Mouse (Mus musculus) ovary, adult 2 months (tissue): ENCODE measurements around the gene Gm18596. TPM values are rescaled to one million over a fixed set of nuclear protein-coding genes. Genes with fewer than 3 reads are reported as not detected.

Source experiments
- polyA plus RNA-seq: library from polyadenylated mRNA; depleted of rRNA; stranded (reverse); fragments of >200 nt; gene quantifications from 2 replicates; pipeline ENCODE4 v1.2.3, GENCODE M21; 2012; rRNA removed

Gene Gm18596
- polyA plus RNA-seq, result not detected in 2 replicates

DNA sequence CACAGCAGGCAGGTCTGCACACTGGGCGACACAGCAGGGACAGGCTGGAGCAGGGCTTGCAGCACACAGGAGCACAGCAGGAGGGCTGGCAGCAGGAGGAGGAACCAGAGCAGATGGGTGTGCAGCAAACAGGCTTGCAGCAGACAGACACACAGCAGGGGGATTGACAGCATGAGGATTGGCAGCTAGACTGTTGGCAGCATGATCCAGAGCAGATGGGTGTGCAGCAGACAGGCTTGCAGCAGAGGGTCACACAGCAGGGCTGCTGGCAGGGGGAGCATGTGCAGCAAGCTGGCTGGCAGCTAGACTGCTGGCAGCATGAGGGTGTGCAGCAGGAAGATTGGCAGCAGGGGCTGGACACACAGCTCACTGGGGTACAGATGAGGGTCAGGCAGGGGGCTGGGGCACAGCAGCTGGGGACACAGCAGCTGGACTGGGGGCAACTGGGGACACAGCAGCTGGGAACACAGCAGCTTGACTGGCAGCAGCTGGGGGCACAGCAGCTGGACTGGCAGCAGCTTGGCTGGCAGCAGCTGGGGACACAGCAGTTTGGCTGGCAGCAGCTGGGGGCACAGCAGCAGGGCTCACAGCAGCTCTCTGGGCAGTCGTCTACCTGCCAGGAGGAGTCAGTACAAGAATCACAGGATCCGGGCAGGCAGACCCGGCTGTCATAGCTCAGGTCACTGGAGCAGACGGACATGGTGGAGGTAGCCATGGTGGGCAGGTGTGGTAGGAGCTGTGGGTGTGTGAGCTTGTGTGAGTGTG, at the start of gene Gm18596:
Gm18596 (minus strand) TSS at position 715 of the 765 bp plus-strand sequence.

DNA sequence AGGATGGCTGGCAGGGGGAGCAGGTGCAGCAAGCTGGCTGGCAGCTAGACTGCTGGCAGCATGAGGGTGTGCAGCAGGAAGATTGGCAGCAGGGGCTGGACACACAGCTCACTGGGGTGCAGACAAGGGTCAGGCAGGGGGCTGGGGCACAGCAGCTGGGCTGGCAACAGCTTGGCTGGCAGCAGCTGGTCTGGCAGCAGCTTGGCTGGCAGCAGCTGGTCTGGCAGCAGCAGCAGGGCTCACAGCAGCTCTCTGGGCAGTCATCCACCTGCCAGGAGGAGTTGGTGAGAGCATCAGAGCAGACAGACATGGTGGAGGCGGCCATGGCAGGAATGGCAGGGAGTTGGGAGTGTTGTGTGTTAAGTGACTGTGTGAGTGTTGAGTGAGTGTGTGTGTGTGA, 45.4 kb upstream of the Gm18596 start, which contains the start of gene Gm7137:
Gm7137 (minus strand) TSS at position 325 of the 400 bp plus-strand sequence.

DNA sequence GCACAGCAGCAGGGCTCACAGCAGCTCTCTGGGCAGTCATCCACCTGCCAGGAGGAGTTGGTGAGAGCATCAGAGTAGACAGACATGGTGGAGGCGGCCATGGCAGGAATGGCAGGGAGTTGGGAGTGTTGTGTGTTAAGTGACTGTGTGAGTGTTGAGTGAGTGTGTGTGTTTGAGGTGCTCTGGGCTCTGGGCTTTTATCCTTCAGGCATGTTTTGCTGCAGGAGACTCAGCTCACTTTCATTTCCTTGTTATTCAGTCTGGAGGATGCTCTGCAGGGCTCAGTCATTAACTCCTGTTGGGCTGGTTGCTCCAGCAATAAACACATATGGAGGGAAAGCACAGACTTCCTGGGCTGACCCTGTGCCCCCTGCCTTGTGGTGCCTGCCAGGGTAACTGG, 40.0 kb upstream of the Gm18596 start, which contains the start of gene Gm3250:
Gm3250 (minus strand) TSS at position 101 of the 400 bp plus-strand sequence.

DNA sequence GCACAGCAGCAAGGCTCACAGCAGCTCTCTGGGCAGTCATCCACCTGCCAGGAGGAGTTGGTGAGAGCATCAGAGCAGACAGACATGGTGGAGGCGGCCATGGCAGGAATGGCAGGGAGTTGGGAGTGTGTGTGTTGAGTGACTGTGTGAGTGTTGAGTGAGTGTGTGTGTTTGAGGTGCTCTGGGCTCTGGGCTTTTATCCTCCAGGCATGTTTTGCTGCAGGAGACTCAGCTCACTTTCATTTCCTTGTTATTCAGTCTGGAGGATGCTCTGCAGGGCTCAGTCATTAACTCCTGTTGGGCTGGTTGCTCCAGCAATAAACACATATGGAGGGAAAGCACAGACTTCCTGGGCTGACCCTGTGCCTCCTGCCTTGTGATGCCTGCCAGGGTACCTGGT, 34.4 kb upstream of the Gm18596 start, which contains the start of gene Gm7138:
Gm7138 (minus strand) TSS at position 101 of the 400 bp plus-strand sequence.

DNA sequence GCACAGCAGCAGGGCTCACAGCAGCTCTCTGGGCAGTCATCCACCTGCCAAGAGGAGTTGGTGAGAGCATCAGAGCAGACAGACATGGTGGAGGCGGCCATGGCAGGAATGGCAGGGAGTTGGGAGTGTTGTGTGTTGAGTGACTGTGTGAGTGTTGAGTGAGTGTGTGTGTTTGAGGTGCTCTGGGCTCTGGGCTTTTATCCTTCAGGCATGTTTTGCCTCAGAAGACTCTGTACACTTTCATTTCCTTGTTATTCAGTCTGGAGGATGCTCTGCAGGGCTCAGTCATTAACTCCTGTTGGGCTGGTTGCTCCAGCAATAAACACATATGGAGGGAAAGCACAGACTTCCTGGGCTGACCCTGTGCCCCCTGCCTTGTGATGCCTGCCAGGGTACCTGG, 28.8 kb upstream of the Gm18596 start, which contains the start of gene Gm3238:
Gm3238 (minus strand) TSS at position 101 of the 400 bp plus-strand sequence.

DNA sequence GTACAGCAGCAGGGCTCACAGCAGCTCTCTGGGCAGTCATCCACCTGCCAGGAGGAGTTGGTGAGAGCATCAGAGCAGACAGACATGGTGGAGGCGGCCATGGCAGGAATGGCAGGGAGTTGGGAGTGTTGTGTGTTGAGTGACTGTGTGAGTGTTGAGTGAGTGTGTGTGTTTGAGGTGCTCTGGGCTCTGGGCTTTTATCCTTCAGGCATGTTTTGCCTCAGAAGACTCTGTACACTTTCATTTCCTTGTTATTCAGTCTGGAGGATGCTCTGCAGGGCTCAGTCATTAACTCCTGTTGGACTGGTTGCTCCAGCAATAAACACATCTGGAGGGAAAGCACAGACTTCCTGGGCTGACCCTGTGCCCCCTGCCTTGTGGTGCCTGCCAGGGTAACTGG, 17.1 kb upstream of the Gm18596 start, which contains the start of gene Gm3233:
Gm3233 (minus strand) TSS at position 101 of the 400 bp plus-strand sequence.

DNA sequence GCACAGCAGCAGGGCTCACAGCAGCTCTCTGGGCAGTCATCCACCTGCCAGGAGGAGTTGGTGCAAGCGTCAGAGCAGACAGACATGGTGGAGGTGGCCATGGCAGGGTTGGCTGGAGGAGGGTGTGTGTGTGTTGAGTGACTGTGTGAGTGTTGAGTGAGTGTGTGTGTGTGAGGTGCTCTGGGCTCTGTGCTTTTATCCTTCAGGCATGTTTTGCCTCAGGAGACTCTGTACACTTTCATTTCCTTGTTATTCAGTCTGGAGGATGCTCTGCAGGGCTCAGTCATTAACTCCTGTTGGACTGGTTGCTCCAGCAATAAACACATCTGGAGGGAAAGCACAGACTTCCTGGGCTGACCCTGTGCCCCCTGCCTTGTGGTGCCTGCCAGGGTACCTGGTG, 8.8 kb upstream of the Gm18596 start, which contains the start of gene Gm9736:
Gm9736 (minus strand) TSS at position 101 of the 400 bp plus-strand sequence.

DNA sequence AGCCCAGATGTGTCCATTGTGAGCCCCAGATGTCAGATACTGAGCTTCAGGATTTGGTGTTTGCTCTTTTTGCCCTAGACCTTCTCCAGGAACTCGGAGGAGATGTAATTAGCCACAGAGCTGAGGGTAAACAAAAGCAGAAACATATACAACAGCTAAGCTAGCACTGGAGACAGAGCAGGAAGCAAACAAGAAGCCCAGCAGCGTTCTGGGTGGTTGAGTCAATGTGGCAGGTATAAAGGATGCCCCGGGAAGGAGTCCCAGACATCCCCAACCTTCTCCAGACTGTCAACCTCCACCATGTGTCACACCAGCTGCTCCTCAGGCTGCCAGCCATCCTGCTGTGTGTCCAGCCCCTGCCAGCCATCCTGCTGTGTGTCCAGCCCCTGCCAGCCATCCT, 16.3 kb downstream of the Gm18596 start, which contains the start of gene Gm10100:
Gm10100 (plus strand) TSS at position 301 of the 400 bp plus-strand sequence.

DNA sequence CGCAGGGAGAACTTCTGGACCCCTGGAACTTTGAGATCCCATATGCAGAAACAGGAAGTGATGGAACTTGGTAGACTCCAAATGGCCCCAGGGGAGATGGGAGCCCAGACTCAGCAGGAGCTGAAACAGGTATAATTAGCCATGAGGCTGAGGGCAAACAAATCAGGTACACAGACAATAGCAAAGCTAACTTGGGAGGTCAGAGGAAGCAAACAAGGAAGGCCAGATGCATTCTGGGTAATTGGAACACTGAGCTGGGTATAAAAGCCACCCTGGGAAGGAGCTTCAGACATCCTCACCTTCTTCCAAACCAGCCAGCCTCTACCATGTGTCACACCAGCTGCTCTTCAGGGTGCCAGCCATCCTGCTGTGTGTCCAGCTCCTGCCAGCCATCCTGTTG, 22.1 kb downstream of the Gm18596 start, which contains the start of gene Krtap12-1:
Krtap12-1 (plus strand) TSS at position 301 of the 400 bp plus-strand sequence.

DNA sequence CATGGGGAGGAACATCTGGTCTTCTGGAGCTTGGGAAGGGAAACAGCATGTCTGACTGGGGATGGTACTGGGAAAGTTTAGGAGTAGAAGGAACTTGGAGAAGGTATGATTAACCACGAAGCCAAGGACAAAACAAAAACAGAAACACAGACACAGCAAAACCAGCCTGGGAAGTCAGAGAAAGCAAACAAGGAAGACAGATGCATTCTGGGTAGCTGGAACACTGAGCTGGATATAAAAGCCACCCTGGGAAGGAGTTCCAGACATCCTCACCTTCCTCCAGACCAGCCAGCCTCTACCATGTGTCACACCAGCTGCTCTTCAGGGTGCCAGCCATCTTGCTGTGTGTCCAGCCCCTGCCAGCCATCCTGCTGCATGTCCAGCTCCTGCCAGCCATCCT, 26.9 kb downstream of the Gm18596 start, which contains the start of gene Gm10142:
Gm10142 (plus strand) TSS at position 301 of the 400 bp plus-strand sequence.

DNA sequence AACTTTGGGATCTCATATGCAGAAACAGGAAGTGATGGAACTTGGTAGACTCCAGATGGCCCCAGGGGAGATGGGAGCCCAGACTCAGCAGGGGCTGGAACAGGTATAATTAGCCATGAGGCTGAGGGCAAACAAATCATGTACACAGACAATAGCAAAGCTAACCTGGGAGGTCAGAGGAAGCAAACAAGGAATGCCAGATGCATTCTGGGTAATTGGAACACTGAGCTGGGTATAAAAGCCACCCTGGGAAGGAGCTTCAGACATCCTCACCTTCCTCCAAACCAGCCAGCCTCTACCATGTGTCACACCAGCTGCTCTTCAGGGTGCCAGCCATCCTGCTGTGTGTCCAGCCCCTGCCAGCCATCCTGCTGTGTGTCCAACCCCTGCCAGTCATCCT, 31.3 kb downstream of the Gm18596 start, which contains the start of gene Gm10024:
Gm10024 (plus strand) TSS at position 301 of the 400 bp plus-strand sequence.

DNA sequence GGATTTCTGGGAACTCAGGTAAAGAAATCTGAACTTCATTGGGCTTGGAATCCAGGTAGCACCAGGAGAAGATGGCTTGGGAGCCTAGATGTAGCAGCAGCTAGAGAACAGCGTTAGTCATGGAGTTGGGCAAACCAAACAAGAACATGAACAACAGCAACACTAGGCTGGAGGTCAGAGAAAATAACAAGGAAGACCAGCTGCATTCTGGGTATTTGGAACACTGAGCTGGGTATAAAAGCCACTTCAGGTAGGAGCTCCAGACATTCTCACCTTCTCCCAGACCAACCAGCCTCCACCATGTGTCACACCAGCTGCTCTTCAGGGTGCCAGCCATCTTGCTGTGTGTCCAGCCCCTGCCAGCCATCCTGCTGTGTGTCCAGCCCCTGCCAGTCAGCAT, 36.1 kb downstream of the Gm18596 start, which contains the start of gene Gm10272:
Gm10272 (plus strand) TSS at position 301 of the 400 bp plus-strand sequence.

DNA sequence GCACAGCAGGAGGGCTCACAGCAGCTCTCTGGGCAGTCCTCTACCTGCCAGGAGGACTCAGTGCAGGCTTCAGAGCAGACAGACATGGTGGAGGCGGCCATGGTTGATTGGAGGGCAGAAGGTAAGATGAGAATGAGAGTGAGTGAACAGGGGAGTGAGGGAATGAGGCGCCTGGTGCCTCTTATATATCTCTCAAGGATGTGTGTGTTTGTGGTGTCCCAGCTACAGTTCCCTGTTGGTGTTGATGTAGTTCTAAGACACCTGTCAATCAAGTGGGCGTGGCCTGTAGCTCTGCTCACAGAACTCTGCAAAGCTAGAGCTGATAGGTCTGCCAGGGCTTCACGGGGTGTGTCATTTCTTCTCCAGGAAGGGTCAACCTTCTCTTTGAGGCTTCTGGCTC, 45.3 kb downstream of the Gm18596 start, which contains the start of gene Gm9508:
Gm9508 (minus strand) TSS at position 101 of the 400 bp plus-strand sequence.

Other genes starting within 250 kb of the Gm18596 start
- gene Fam207a, start 226.9 kb downstream of the Gm18596 start, polyA plus RNA-seq, result 36.3 and 39.4 TPM in 2 replicates
- gene Itgb2, start 212.4 kb downstream of the Gm18596 start, polyA plus RNA-seq, result 11.3 and 12.6 TPM in 2 replicates
- 150 and 206 TPM in 2 replicates for gene Pttg1ip, start 160.9 kb downstream of the Gm18596 start, polyA plus RNA-seq
- 416 and 428 TPM in 2 replicates for gene Sumo3, start 136.5 kb downstream of the Gm18596 start, polyA plus RNA-seq
- not detected in 2 replicates for gene Gm49325, start 136.4 kb downstream of the Gm18596 start, polyA plus RNA-seq
- 43.5 and 49.7 TPM in 2 replicates for gene Ube2g2, start 120.4 kb downstream of the Gm18596 start, polyA plus RNA-seq
- gene Tspear, start 56.1 kb downstream of the Gm18596 start, polyA plus RNA-seq, result 1.2 and 1.3 TPM in 2 replicates
- not detected in 2 replicates for gene Gm19402, start 51.9 kb downstream of the Gm18596 start, polyA plus RNA-seq
- not detected in 2 replicates for gene Gm9508, start 45.4 kb downstream of the Gm18596 start, polyA plus RNA-seq
- not detected in 2 replicates for gene Gm10272, start 36.0 kb downstream of the Gm18596 start, polyA plus RNA-seq
- gene Gm10024, start 31.2 kb downstream of the Gm18596 start, polyA plus RNA-seq, result not detected in 2 replicates
- not detected in 2 replicates for gene Gm10142, start 26.8 kb downstream of the Gm18596 start, polyA plus RNA-seq
- not detected in 2 replicates for gene Krtap12-1, start 22.0 kb downstream of the Gm18596 start, polyA plus RNA-seq
- not detected in 2 replicates for gene Gm10100, start 16.2 kb downstream of the Gm18596 start, polyA plus RNA-seq
- gene Gm9736, start 8.7 kb upstream of the Gm18596 start, polyA plus RNA-seq, result not detected in 2 replicates
- gene Gm3233, start 17.0 kb upstream of the Gm18596 start, polyA plus RNA-seq, result not detected in 2 replicates
- gene Gm3238, start 28.7 kb upstream of the Gm18596 start, polyA plus RNA-seq, result not detected in 2 replicates
- not detected in 2 replicates for gene Gm7138, start 34.3 kb upstream of the Gm18596 start, polyA plus RNA-seq
- gene Gm3250, start 39.9 kb upstream of the Gm18596 start, polyA plus RNA-seq, result not detected in 2 replicates
- gene Gm7137, start 45.6 kb upstream of the Gm18596 start, polyA plus RNA-seq, result not detected in 2 replicates
- not detected in 2 replicates for gene Gm9639, start 52.4 kb upstream of the Gm18596 start, polyA plus RNA-seq
- not detected in 2 replicates for gene Gm19668, start 56.5 kb upstream of the Gm18596 start, polyA plus RNA-seq
- gene Gm9507, start 69.2 kb upstream of the Gm18596 start, polyA plus RNA-seq, result not detected in 2 replicates
- 0.33 TPM in 1 of 2 replicates, not detected in the other for gene Gm2696, start 72.0 kb upstream of the Gm18596 start, polyA plus RNA-seq
- not detected in 2 replicates for gene Krtap10-4, start 84.5 kb upstream of the Gm18596 start, polyA plus RNA-seq
- not detected in 2 replicates for gene Krtap10-10, start 93.3 kb upstream of the Gm18596 start, polyA plus RNA-seq
- not detected in 2 replicates for gene Gm36176, start 104.2 kb upstream of the Gm18596 start, polyA plus RNA-seq
- gene Gm10318, start 110.2 kb upstream of the Gm18596 start, polyA plus RNA-seq, result not detected in 2 replicates
- not detected in 2 replicates for gene Gm3285, start 119.3 kb upstream of the Gm18596 start, polyA plus RNA-seq
- gene Lrrc3, start 159.9 kb upstream of the Gm18596 start, polyA plus RNA-seq, result 3.4 and 3.8 TPM in 2 replicates
- gene Trpm2, start 227.9 kb upstream of the Gm18596 start, polyA plus RNA-seq, result 1.5 and 1.6 TPM in 2 replicates
- gene 1810043G02Rik, start 235.9 kb upstream of the Gm18596 start, polyA plus RNA-seq, result 104 and 111 TPM in 2 replicates